Mouse (Mus musculus): ENCODE measurements around the gene Alg2.

- no peak for TF ChIP-seq POLR2A (IDR thresholded peaks at IDR 0.05; ENCODE audit: low read depth, low read length)
- TF ChIP-seq CTCF (conservative IDR thresholded peaks at IDR 0.05; ENCODE audit: insufficient read depth, insufficient read length, low read depth, low read length) = peak; percentile 89
These were observed 36.5 kb downstream of the Alg2 start for GRCm38 (mm10) chr4:47437365-47438340.
